Mouse (Mus musculus): ENCODE results near the gene Grin2d. TPM values are rescaled to one million over a fixed set of nuclear protein-coding genes. Genes with fewer than 3 reads are reported as not detected.
"Not testable (repeated sequence)": the region's sequence is repeated elsewhere in the genome, so short reads cannot be mapped to it uniquely, and the experiment has no call there.

The Grin2d gene
- 0.39 and 0.42 TPM in 2 replicates for polyA plus RNA-seq (2014; fragmentation: Nextera tagmentation; extraction: Ambion mirVana)

- H3K4me2 ChIP-seq (replicated peaks; ENCODE audit: low read depth, low read length); H3K4me3 ChIP-seq (ENCODE audit: low read depth, low read length); DNase-seq (ENCODE audit: low spot score); H3K9me3 ChIP-seq (ENCODE audit: control insufficient read depth, low read length); H3K27ac ChIP-seq (ENCODE audit: low read depth, low read length); H3K9ac ChIP-seq (ENCODE audit: low read depth, low read length); H3K27me3 ChIP-seq (ENCODE audit: control insufficient read depth, insufficient read depth, low read length); ATAC-seq (ENCODE audit: low FRiP score); H3K4me1 ChIP-seq (replicated peaks; ENCODE audit: control insufficient read depth, insufficient read depth, low read length): not testable (repeated sequence)
- 100% methylated on average over 1 of the region's 1 CpGs for WGBS
- peaks cover 18% of the 10 kb centered on the region for H3K36me3 ChIP-seq (ENCODE audit: control insufficient read depth, insufficient read depth, low read length)
These were observed at the start of gene Grin2d for GRCm38 (mm10) chr7:45878278-45878677. TSS of gene Grin2d (minus strand) at chr7:45878378.

- Histone ChIP-seq H3K9me3 (ENCODE audit: control insufficient read depth, low read length) (no peaks in the 10 kb centered on the region), H3K4me1 (replicated peaks; ENCODE audit: control insufficient read depth, insufficient read depth, low read length) (peaks cover 5% of the 10 kb centered on the region), H3K27ac (ENCODE audit: low read depth, low read length) (0 out of 2 replicates have a peak overlapping the region, but pooled peaks have one; percentile 11), H3K4me2 (replicated peaks; ENCODE audit: low read depth, low read length) (peak overlapping the region; percentile 44; the same call in 1 of the 2 replicates), H3K36me3 (ENCODE audit: control insufficient read depth, insufficient read depth, low read length) (no peaks in the 10 kb centered on the region), H3K4me3 (ENCODE audit: low read depth, low read length) (peak overlapping the region; percentile 14; the same call in 1 of the 2 replicates), H3K27me3 (ENCODE audit: control insufficient read depth, insufficient read depth, low read length) (0 out of 2 replicates have a peak, but pooled peaks cover 2% of the 10 kb centered on the region), H3K9ac (ENCODE audit: low read depth, low read length) (no peak overlapping the region)
- DNase-seq (ENCODE audit: low spot score) = peak; percentile 25
- WGBS = 11% methylated on average over 14 of the region's 14 CpGs
- no peak for ATAC-seq (ENCODE audit: low FRiP score)
These were observed 46.2 kb upstream of the Grin2d start for GRCm38 (mm10) chr7:45924429-45924816.

- Histone ChIP-seq H3K27me3 (ENCODE audit: control insufficient read depth, insufficient read depth, low read length) (0 out of 2 replicates have a peak, but pooled peaks cover under 1% of the 10 kb centered on the region), H3K27ac (ENCODE audit: low read depth, low read length) (peak within 1 kb of the TSS; percentile 72), H3K9ac (ENCODE audit: low read depth, low read length) (peak within 1 kb of the TSS; percentile 53; the same call in 1 of the 2 replicates), H3K4me3 (ENCODE audit: low read depth, low read length) (peak within 1 kb of the TSS; percentile 41), H3K4me1 (replicated peaks; ENCODE audit: control insufficient read depth, insufficient read depth, low read length) (peaks cover 5% of the 10 kb centered on the region), H3K36me3 (ENCODE audit: control insufficient read depth, insufficient read depth, low read length) (no peaks in the 10 kb centered on the region), H3K9me3 (ENCODE audit: control insufficient read depth, low read length) (no peaks in the 10 kb centered on the region), H3K4me2 (replicated peaks; ENCODE audit: low read depth, low read length) (peak within 1 kb of the TSS; percentile 44)
- WGBS = 7% methylated on average over 24 of the region's 24 CpGs
- peak; percentile 48 for ATAC-seq (ENCODE audit: low FRiP score)
- peak; percentile 49 for DNase-seq (ENCODE audit: low spot score)
These were observed 45.7 kb upstream of the Grin2d start, which contains the start of gene Ccdc114 for GRCm38 (mm10) chr7:45923762-45924428. TSS of gene Ccdc114 (plus strand) at chr7:45924072.

- peak; percentile 94 for DNase-seq (ENCODE audit: low spot score)
- Histone ChIP-seq H3K27me3 (ENCODE audit: control insufficient read depth, insufficient read depth, low read length) (no peaks in the 10 kb centered on the region), H3K9me3 (ENCODE audit: control insufficient read depth, low read length) (no peaks in the 10 kb centered on the region), H3K4me2 (replicated peaks; ENCODE audit: low read depth, low read length) (peak overlapping the region; percentile 44), H3K9ac (ENCODE audit: low read depth, low read length) (peak overlapping the region; percentile 53; the same call in 1 of the 2 replicates), H3K4me1 (replicated peaks; ENCODE audit: control insufficient read depth, insufficient read depth, low read length) (peaks cover 5% of the 10 kb centered on the region), H3K36me3 (ENCODE audit: control insufficient read depth, insufficient read depth, low read length) (no peaks in the 10 kb centered on the region), H3K4me3 (ENCODE audit: low read depth, low read length) (peak overlapping the region; percentile 41), H3K27ac (ENCODE audit: low read depth, low read length) (peak overlapping the region; percentile 72)
- peak; percentile 93 for ATAC-seq (ENCODE audit: low FRiP score)
- under 1% methylated on average over 37 of the region's 37 CpGs for WGBS
These were observed 45.0 kb upstream of the Grin2d start for GRCm38 (mm10) chr7:45922928-45923761.

GRCm38 (mm10) chr7:45921950-45922600 lies 43.9 kb upstream of the Grin2d start:
- no peak for DNase-seq (ENCODE audit: low spot score)
- 85% methylated on average over 12 of the region's 12 CpGs for WGBS
- no peaks in the 10 kb centered on the region for H3K36me3 ChIP-seq (ENCODE audit: control insufficient read depth, insufficient read depth, low read length)
- no peaks in the 10 kb centered on the region for H3K9me3 ChIP-seq (ENCODE audit: control insufficient read depth, low read length)
- peak overlapping the region; percentile 53; the same call in 1 of the 2 replicates for H3K9ac ChIP-seq (ENCODE audit: low read depth, low read length)
- ATAC-seq (ENCODE audit: low FRiP score) = no peak
- H3K4me1 ChIP-seq (replicated peaks; ENCODE audit: control insufficient read depth, insufficient read depth, low read length) = peaks cover 13% of the 10 kb centered on the region
- peak overlapping the region; percentile 44 for H3K4me2 ChIP-seq (replicated peaks; ENCODE audit: low read depth, low read length)
- no peaks in the 10 kb centered on the region for H3K27me3 ChIP-seq (ENCODE audit: control insufficient read depth, insufficient read depth, low read length)
- no peak overlapping the region; the same call in 1 of the 2 replicates for H3K4me3 ChIP-seq (ENCODE audit: low read depth, low read length)
- no peak overlapping the region for H3K27ac ChIP-seq (ENCODE audit: low read depth, low read length)

- DNase-seq (ENCODE audit: low spot score) (no peak), ATAC-seq (ENCODE audit: low FRiP score) (no peak)
- H3K9ac ChIP-seq (ENCODE audit: low read depth, low read length) = no peak within 1 kb of the TSS; the same call in 1 of the 2 replicates
- H3K4me3 ChIP-seq (ENCODE audit: low read depth, low read length) = no peak within 1 kb of the TSS
- 55% methylated on average over 9 of the region's 9 CpGs for WGBS
- no peak within 1 kb of the TSS for H3K4me2 ChIP-seq (replicated peaks; ENCODE audit: low read depth, low read length)
- H3K27ac ChIP-seq (ENCODE audit: low read depth, low read length) = no peak within 1 kb of the TSS
- peaks cover 15% of the 10 kb centered on the region for H3K4me1 ChIP-seq (replicated peaks; ENCODE audit: control insufficient read depth, insufficient read depth, low read length)
- H3K27me3 ChIP-seq (ENCODE audit: control insufficient read depth, insufficient read depth, low read length) = no peaks in the 10 kb centered on the region
- H3K36me3 ChIP-seq (ENCODE audit: control insufficient read depth, insufficient read depth, low read length) = no peaks in the 10 kb centered on the region
- H3K9me3 ChIP-seq (ENCODE audit: control insufficient read depth, low read length) = no peaks in the 10 kb centered on the region
These were observed 43.1 kb upstream of the Grin2d start, which contains the start of gene Emp3 for GRCm38 (mm10) chr7:45921242-45921621. TSS of gene Emp3 (minus strand) at chr7:45921404.

- Histone ChIP-seq H3K4me2 (replicated peaks; ENCODE audit: low read depth, low read length) (no peak overlapping the region), H3K9me3 (ENCODE audit: control insufficient read depth, low read length) (no peaks in the 10 kb centered on the region), H3K27ac (ENCODE audit: low read depth, low read length) (no peak overlapping the region), H3K4me3 (ENCODE audit: low read depth, low read length) (no peak overlapping the region), H3K4me1 (replicated peaks; ENCODE audit: control insufficient read depth, insufficient read depth, low read length) (peaks cover 17% of the 10 kb centered on the region), H3K36me3 (ENCODE audit: control insufficient read depth, insufficient read depth, low read length) (no peaks in the 10 kb centered on the region), H3K9ac (ENCODE audit: low read depth, low read length) (no peak overlapping the region), H3K27me3 (ENCODE audit: control insufficient read depth, insufficient read depth, low read length) (no peaks in the 10 kb centered on the region)
- no peak for ATAC-seq (ENCODE audit: low FRiP score)
- DNase-seq (ENCODE audit: low spot score) = no peak
- 54% methylated on average over 9 of the region's 9 CpGs for WGBS
These were observed 42.5 kb upstream of the Grin2d start for GRCm38 (mm10) chr7:45920583-45921241.

GRCm38 (mm10) chr7:45919761-45920160 lies 41.6 kb upstream of the Grin2d start:
- Histone ChIP-seq H3K4me3 (ENCODE audit: low read depth, low read length) (no peak overlapping the region), H3K4me2 (replicated peaks; ENCODE audit: low read depth, low read length) (no peak overlapping the region), H3K27me3 (ENCODE audit: control insufficient read depth, insufficient read depth, low read length) (no peaks in the 10 kb centered on the region), H3K27ac (ENCODE audit: low read depth, low read length) (no peak overlapping the region), H3K36me3 (ENCODE audit: control insufficient read depth, insufficient read depth, low read length) (no peaks in the 10 kb centered on the region), H3K9ac (ENCODE audit: low read depth, low read length) (no peak overlapping the region), H3K4me1 (replicated peaks; ENCODE audit: control insufficient read depth, insufficient read depth, low read length) (peaks cover 17% of the 10 kb centered on the region), H3K9me3 (ENCODE audit: control insufficient read depth, low read length) (no peaks in the 10 kb centered on the region)
- WGBS = 77% methylated on average over 4 of the region's 4 CpGs
- ATAC-seq (ENCODE audit: low FRiP score) (no peak), DNase-seq (ENCODE audit: low spot score) (no peak)
